Mouse (Mus musculus): ENCODE results near the gene Pnkp.
A peak's percentile ranks its signal among the peaks of the same experiment; 100 is the strongest.

Gene Pnkp

DNA sequence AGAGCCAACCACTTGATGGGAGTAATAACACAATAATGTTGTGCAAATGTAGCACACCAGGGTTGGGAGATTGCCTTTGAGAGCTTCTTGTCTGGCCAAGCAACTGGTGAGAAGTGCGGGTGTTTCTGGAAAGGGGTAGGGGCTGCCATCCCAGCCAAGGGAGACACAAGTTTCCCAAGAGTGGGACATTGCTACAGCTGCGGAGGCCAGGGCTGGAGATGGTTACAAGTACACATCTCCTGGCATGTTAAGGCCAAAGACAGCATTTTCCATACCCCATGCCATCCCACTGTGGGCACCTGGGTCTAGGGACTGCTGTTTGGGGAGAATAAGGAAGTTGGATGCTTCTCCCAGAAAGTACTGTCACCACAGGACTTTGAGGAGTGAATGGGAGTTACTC lies 3.9 kb upstream of the Pnkp start:
- DNase-seq (ENCODE audit: low read depth), result no peak

- DNase-seq (ENCODE audit: low read depth), result no peak
Observed at GRCm38 (mm10) chr7:44853596-44854355, 3.2 kb upstream of the Pnkp start.

GRCm38 (mm10) chr7:44854356-44855031 lies 2.4 kb upstream of the Pnkp start:
- no peak for DNase-seq (ENCODE audit: low read depth)

DNA sequence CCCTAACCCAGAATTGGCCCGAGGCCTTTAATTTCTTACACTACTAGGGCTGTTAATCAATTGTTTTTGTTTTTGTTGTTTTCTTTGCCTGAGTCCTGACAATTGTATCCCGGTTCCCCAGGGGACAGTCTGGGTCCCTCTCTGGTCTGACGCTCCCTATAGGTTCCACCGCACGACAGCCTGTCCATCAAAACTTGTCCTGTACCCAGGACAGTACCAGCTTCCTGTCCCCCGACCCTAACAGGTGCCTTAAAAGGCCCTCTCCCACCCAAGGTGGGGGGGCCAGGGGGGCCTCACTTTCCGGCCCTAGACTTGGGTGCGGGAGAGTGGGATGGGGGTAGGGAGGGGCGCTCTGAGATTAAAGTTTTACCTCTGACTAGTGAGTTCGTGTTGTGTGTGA lies 1.9 kb upstream of the Pnkp start:
- no peak for DNase-seq (ENCODE audit: low read depth)

- no peak for DNase-seq (ENCODE audit: low read depth)
Observed at GRCm38 (mm10) chr7:44856265-44856916, 548 bp upstream of the Pnkp start.

DNA sequence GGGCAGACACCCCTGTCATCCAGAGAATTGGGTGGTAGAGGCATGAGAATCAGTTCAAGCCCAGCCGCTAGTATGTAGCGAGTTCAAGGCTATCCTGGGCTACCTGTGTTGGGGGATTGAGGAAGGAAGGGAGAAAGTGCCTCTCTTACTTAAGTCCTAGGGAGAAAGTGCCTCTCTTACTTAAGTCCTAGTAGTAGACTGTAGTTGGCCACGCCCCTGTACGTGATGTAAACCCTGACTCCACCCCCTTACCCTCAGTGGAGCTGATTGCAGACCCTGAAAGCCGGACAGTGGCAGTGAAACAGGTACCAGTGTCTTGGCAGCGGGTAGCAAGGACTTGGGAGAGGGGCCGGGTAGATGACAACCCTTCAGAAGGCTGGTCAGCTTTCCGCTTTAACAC lies 966 bp downstream of the Pnkp start:
- DNase-seq (ENCODE audit: low read depth), result peak; percentile 78

DNA sequence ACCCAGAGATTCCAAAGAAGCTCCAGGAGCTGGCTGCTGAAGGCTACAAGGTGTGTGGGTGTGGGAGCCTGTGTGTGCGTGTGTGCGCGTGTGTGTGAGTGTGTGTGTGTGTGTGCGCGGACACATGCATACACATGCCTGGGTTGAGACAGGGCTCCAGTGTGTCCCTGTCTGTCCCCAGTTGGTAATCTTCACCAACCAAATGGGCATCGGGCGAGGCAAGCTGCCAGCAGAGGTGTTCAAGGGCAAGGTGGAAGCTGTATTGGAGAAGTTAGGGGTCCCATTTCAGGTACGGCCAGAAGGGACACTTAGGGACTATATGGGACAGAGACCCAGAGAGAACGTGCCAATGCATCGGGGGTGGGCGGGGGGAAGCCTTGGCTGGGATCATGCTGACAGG lies 3.0 kb downstream of the Pnkp start:
- DNase-seq (ENCODE audit: low read depth), result no peak

- DNase-seq (ENCODE audit: low read depth), result peak; percentile 84
Observed at GRCm38 (mm10) chr7:44860576-44861428, 3.9 kb downstream of the Pnkp start.

- DNase-seq (ENCODE audit: low read depth), result no peak
Observed at GRCm38 (mm10) chr7:44861429-44861816, 4.5 kb downstream of the Pnkp start.

- no peak for DNase-seq (ENCODE audit: low read depth)
Observed at GRCm38 (mm10) chr7:44862434-44862833, 5.5 kb downstream of the Pnkp start.

DNA sequence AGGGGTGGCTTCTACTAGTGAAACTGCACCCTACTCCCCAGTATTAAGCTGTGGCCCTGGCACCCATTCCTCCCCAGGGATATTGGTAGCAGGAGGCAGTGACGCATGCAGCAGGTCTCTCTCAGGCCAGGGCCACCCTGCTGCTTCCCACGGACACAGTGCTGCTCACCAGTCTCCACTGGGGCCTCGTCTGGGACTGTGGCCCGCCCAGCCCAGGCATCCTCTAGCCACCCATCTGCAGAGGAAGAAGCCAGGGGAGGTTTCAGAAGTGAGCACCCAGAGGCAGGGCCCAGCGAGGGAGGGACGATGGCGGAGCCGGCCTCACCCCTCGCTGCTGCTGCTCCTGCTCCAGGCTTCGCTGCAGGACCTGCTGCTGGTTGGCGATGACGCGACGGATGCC lies 6.3 kb downstream of the Pnkp start:
- no peak for DNase-seq (ENCODE audit: low read depth)

DNA sequence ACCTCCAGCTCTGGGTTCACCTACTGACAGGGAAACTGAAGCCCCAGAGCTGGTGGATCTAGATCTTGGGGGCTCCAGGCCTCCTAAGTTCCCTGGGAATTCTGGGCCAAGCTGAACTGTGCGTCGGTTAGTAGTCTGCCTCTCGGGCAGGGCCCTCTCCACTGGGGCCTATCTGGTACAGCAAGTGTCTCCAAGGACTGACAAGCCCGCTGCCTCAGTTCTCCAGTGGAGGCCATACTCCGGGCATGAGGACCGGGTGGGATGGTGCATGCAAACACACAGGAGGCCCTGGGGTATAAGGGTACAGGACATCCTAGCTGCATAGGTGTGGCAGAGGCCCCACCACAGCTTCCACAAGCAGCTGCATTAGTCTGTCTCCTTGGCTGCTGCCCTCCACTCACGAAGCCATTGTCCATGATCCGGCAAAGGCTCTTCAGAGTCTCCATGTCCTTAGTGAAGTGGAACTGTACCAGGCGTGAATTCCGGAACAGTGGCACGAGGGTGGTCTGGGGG lies 7.1 kb downstream of the Pnkp start:
- no peak for DNase-seq (ENCODE audit: low read depth)

GRCm38 (mm10) chr7:44864595-44865542 lies 7.9 kb downstream of the Pnkp start:
- DNase-seq (ENCODE audit: low read depth), result no peak

DNA sequence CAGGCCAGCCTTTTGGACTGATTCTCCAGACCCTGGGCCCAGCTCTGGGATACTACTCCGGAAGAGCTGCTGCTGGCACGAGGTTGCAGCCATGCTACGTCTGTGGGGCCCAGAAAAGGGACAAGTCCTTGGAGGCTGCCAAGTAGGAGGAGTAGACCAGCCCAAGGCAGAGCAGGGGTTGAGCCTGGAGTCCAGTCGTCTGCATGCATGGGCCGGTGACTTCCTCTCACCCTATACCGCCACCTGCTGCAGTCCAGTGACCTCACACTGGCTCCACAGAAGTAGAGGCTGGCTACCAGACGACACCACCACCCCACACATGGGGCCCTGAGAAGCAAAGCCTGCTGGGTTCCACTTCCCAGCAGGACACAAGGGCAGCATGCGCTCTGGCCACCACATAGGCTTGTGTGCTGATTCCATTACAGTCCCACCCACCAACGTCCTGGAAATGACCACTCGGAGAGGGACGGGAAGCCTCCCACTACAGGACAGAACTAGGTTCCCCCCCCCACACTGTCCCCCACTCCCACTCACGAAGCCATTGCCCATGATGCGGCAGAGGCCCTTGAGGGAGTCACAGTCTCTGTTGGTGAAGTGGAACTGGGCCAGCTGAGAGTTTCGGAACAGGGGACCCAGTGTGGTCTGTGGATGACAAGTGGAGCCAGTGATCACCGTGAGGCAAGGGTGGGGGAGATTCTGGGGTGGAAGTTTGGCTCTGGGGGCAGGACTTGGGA lies 9.5 kb downstream of the Pnkp start:
- peak; percentile 83 for DNase-seq (ENCODE audit: low read depth)

- DNase-seq (ENCODE audit: low read depth), result no peak
Observed at GRCm38 (mm10) chr7:44867010-44867702, 10.2 kb downstream of the Pnkp start.

- no peak for DNase-seq (ENCODE audit: low read depth)
Observed at GRCm38 (mm10) chr7:44867802-44868201, 10.9 kb downstream of the Pnkp start.

GRCm38 (mm10) chr7:44868465-44868864 lies 11.5 kb downstream of the Pnkp start:
- no peak for DNase-seq (ENCODE audit: low read depth)

GRCm38 (mm10) chr7:44868919-44869696 lies 12.2 kb downstream of the Pnkp start:
- DNase-seq (ENCODE audit: low read depth), result peak; percentile 84
